In the genomic region with DNA sequence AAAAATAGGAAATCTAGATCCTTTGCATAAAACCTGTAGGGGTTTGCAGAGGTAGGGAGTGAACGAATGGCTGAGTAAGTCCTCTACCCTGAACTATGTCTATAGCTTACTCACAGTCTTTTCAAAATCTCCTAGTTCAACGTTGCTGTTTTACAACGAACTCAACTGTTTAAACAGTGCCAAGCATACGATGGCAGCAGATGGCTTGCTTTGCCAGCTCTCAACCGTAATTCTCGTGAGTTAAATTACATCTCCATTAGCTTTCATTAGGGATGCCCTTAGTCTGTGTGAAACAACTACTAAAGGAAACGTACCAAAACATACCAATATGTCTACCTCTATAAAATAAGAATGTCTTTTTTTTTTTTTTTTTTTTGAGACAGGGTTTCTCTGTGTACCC, we compare ENCODE assay signal across 19 mouse cellular contexts.
"Had no signal": no experiment of that assay in that cellular context is flagged by ENCODE, and none has a peak within 500 bp of the region (broad histone marks: within the 10 kb centered on the region; RNA-seq: fewer than 3 reads in every experiment).

No protein-coding gene starts in this region.

- H3K4me3 ChIP-seq: limb, embryonic 10.5 days; limb, embryonic 13.5 days; liver, embryonic 12.5 days; liver, embryonic 15.5 days; lung, embryonic 15.5 days; megakaryocyte, embryonic 14.5 days; midbrain, embryonic 10.5 days; midbrain, embryonic 13.5 days; myocyte; neural tube, embryonic 13.5 days had no signal

- H3K27me3 ChIP-seq: limb, embryonic 13.5 days; liver, embryonic 12.5 days; liver, embryonic 15.5 days; lung, embryonic 15.5 days; megakaryocyte, embryonic 14.5 days; midbrain, embryonic 13.5 days; neural tube, embryonic 13.5 days had no signal

- H3K9me3 ChIP-seq: limb, embryonic 10.5 days; limb, embryonic 13.5 days; liver, embryonic 12.5 days; liver, embryonic 15.5 days; lung, embryonic 15.5 days; megakaryocyte, embryonic 14.5 days; midbrain, embryonic 10.5 days; midbrain, embryonic 13.5 days had no signal

- H3K9ac ChIP-seq: limb, embryonic 13.5 days; liver, embryonic 12.5 days; liver, embryonic 15.5 days; lung, embryonic 15.5 days; midbrain, embryonic 13.5 days; neural tube, embryonic 13.5 days had no signal

- H3K4me2 ChIP-seq: limb, embryonic 13.5 days; liver, embryonic 12.5 days; liver, embryonic 15.5 days; lung, embryonic 15.5 days; midbrain, embryonic 13.5 days; neural tube, embryonic 13.5 days had no signal

- H3K27ac ChIP-seq: limb, embryonic 10.5 days; limb, embryonic 13.5 days; liver, embryonic 12.5 days; liver, embryonic 15.5 days; lung, embryonic 15.5 days; midbrain, embryonic 10.5 days; midbrain, embryonic 13.5 days; neural tube, embryonic 13.5 days had no signal

- ATAC-seq: liver, embryonic 12.5 days; midbrain, embryonic 13.5 days; midbrain, embryonic 16.5 days had no signal

- DNase-seq: kidney, postnatal 14 days; kidney, postnatal 4 days; liver; lung, adult 18-20 months; lung, postnatal 10 days; lung, postnatal 36 days; thymus, adult 18-20 months; thymus, postnatal 36 days had no signal
